ENCODE assay signal across 8 mouse cellular contexts in the genomic region with DNA sequence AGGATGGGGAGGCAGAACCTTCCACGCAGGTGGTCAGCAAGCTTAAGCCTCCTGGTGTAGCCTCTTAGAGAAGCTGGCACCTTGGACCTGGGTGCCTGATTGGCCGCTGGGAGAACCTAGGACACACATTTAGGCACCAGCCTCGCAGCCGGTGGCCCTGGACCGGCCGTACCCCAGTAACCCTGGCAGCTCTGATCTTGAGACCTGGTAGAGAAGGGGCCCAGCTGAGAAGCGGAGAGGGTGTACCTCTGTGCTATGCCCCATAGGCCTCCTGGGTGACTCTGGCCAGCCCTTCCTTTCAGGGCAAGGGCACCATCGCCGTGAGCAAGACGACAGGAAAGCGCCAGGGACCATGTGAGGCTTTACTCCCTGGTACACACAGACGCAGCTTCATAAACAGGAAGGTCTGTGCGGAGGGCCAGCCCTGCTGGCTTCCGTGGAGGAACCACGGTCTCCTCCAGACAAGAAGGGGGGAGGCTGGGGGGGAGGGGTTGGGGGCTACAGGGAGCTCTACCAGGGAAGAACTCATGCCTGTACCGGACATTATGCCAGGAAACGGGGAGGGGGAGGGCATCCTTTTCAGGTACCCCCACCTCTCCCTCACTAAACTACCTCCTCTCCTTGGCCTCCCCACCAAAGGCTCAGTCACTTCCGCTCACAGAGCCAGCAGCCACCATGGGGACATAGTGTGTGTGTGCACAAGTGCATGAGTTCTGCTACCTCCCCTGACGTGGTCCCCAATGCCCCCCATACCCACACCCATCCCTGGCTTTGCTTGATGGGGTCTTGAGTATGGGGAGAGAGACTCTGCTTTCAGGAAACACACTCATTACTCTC. TPM values are rescaled to one million over a fixed set of nuclear protein-coding genes. Genes with fewer than 3 reads are reported as not detected.
DNase-seq lines count a peak whose midpoint lies in the region; ATAC-seq lines count a peak whose summit lies in the region.

No protein-coding gene starts in this region.

- peak overlapping the region; percentile 57 for H3K27ac ChIP-seq in intestine, embryonic 16.5 days (ENCODE audit: low read length)

- peak; percentile 64 for DNase-seq in gastrocnemius, postnatal 25 days
- DNase-seq in gastrocnemius, postnatal 14 days = no peak
- DNase-seq in heart, adult 18-20 months = peak; percentile 58 to 84
- peak; percentile 78 to 79 for DNase-seq in lung, adult 18-20 months
- no peak for DNase-seq in ovary, postnatal 10 days (ENCODE audit: low spot score)
- no peak for DNase-seq in adipocyte (ENCODE audit: low spot score)

- peaks cover 6% of the 10 kb centered on the region; the same call in 1 of the 2 replicates for H3K9me3 ChIP-seq in intestine, embryonic 16.5 days (ENCODE audit: control insufficient read depth, low read length)

- H3K4me2 ChIP-seq in intestine, embryonic 16.5 days (ENCODE audit: low read depth, low read length) = peak overlapping the region; percentile 46

- peak; percentile 34 for ATAC-seq in intestine, embryonic 16.5 days
- ATAC-seq in neutrophil, adult 5-6 weeks (ENCODE audit: extremely low read depth, insufficient number of reproducible peaks, low FRiP score, poor library complexity, severe bottlenecking) = peak; percentile 39

- intact Hi-C loops in gastrocnemius, postnatal 14 days (cut with DNase I; ENCODE audit: low total_unique reads) = no loop called here

- no peaks in the 10 kb centered on the region for H3K27me3 ChIP-seq in intestine, embryonic 16.5 days (replicated peaks; ENCODE audit: control insufficient read depth, insufficient read depth, low read length)

- peaks cover 2% of the 10 kb centered on the region; the same call in 1 of the 2 replicates for H3K36me3 ChIP-seq in intestine, embryonic 16.5 days (ENCODE audit: control insufficient read depth, insufficient read depth, low read length)

- WGBS in intestine, embryonic 16.5 days = 52% methylated on average over 19 of the region's 19 CpGs

- 0 out of 2 replicates have a peak, but pooled peaks cover 8% of the 10 kb centered on the region for H3K4me1 ChIP-seq in intestine, embryonic 16.5 days (ENCODE audit: control insufficient read depth, insufficient read depth, low read length)

- peak overlapping the region; percentile 40 for H3K4me3 ChIP-seq in intestine, embryonic 16.5 days (ENCODE audit: low read length)

- peak overlapping the region; percentile 38 for H3K9ac ChIP-seq in intestine, embryonic 16.5 days (ENCODE audit: low read depth, low read length)

RNA-seq across cellular contexts. Expression of a gene that starts 1.5 kb away (rescaled TPM):
- total RNA-seq in gastrocnemius, postnatal 25 days (2021) = 1 to 10 TPM; 2.4 to 6.4 TPM
- total RNA-seq in gastrocnemius, postnatal 14 days (2021) = 1 to 10 TPM; 5.6 to 7.1 TPM
- total RNA-seq in heart, adult 18-20 months (2021) = 10 to 100 TPM; 10.8 to 11.0 TPM
- polyA plus RNA-seq in intestine, embryonic 16.5 days (2015; fragmentation: Nextera tagmentation; extraction: Ambion mirVana) = 17.2 and 18.2 TPM in 2 replicates
- 36.5 and 38.8 TPM in 2 replicates for total RNA-seq in neutrophil, adult 5-6 weeks (2017)

RNA-seq across cellular contexts. Expression of a gene that starts 31.1 kb away (rescaled TPM):
- total RNA-seq in gastrocnemius, postnatal 25 days (2021) = 1 to 10 TPM; 6.4 to 7.8 TPM
- 1 to 10 TPM; 9.6 to 9.7 TPM for total RNA-seq in gastrocnemius, postnatal 14 days (2021)
- total RNA-seq in heart, adult 18-20 months (2021) = 10 to 100 TPM; 14.1 to 14.5 TPM
- polyA plus RNA-seq in intestine, embryonic 16.5 days (2015; fragmentation: Nextera tagmentation; extraction: Ambion mirVana) = 5.2 and 6.1 TPM in 2 replicates
- total RNA-seq in neutrophil, adult 5-6 weeks (2017) = 5.0 and 7.2 TPM in 2 replicates

RNA-seq across cellular contexts. Expression of a gene that starts 53.2 kb away (rescaled TPM):
- total RNA-seq in gastrocnemius, postnatal 25 days (2021) = under 1 TPM; 0.05 to 0.31 TPM
- under 1 TPM; 0.07 to 0.62 TPM for total RNA-seq in gastrocnemius, postnatal 14 days (2021)
- 1 to 10 TPM; 1.6 to 2.2 TPM for total RNA-seq in heart, adult 18-20 months (2021)
- 0.06 and 0.13 TPM in 2 replicates for polyA plus RNA-seq in intestine, embryonic 16.5 days (2015; fragmentation: Nextera tagmentation; extraction: Ambion mirVana)
- total RNA-seq in neutrophil, adult 5-6 weeks (2017) = not detected in 2 replicates

Comparison
In these comparisons a context has a peak if more than half of its experiments do, and no peak if none do; other contexts are left out.
1. DNase-seq: peak in gastrocnemius, postnatal 25 days (single experiment), heart, adult 18-20 months (2 of 2) and lung, adult 18-20 months (2 of 2); none in gastrocnemius, postnatal 14 days (single experiment), ovary, postnatal 10 days (single experiment) and adipocyte (single experiment).